Mouse (Mus musculus) MEL (cell line): ENCODE results near the gene Necab3. TPM values are rescaled to one million over a fixed set of nuclear protein-coding genes. Genes with fewer than 3 reads are reported as not detected.

ENCODE experiments used
- DNase-seq: peaks from one replicate; pipeline ENCODE4 v3.0.0; 2011; ENCODE audit warnings: low read depth, low spot score
- H3K27ac ChIP-seq: 2 replicates; pipeline ENCODE4 v1.5.1; 2012; ENCODE audit warnings: low read depth, mild to moderate bottlenecking, control low read depth, low read length, moderate library complexity; ENCODE audit not compliant: control insufficient read depth
- H3K27me3 ChIP-seq, 2 experiments: fragments of 150-350 bp in 1 of 2; sonication (generic) in 1 of 2; 2 replicates each; pipeline ENCODE4 v1.6.1; 2012; ENCODE audit warnings: low read length in 2 of 2, mild to moderate bottlenecking in 2 of 2, improper control_type of control experiment in 1 of 2, moderate library complexity in 1 of 2; ENCODE audit not compliant: insufficient read depth in 2 of 2, control insufficient read depth in 1 of 2
- H3K36me3 ChIP-seq, 2 experiments: 2 replicates each; pipeline ENCODE4 v1.6.1; 2012 to 2014; ENCODE audit warnings: low read length in 2 of 2, improper control_type of control experiment in 1 of 2, inconsistent platforms in 1 of 2, mild to moderate bottlenecking in 1 of 2; ENCODE audit not compliant: insufficient read depth in 2 of 2, control insufficient read depth in 1 of 2
- H3K4me1 ChIP-seq, 2 experiments: fragments of 150-350 bp in 1 of 2; sonication (generic) in 1 of 2; 2 replicates each; pipeline ENCODE4 v1.6.1; 2012; ENCODE audit warnings: low read length in 2 of 2, improper control_type of control experiment in 1 of 2, mild to moderate bottlenecking in 1 of 2; ENCODE audit not compliant: insufficient read depth in 2 of 2, control insufficient read depth in 1 of 2
- H3K4me3 ChIP-seq, 2 experiments: fragments of 150-350 bp in 1 of 2; sonication (generic) in 1 of 2; 2 replicates each; pipeline ENCODE4 v1.5.1; 2012; ENCODE audit warnings: low read depth in 2 of 2, low read length in 2 of 2, mild to moderate bottlenecking in 2 of 2, moderate library complexity in 2 of 2, control low read depth in 1 of 2, improper control_type of control experiment in 1 of 2; ENCODE audit not compliant: control insufficient read depth in 1 of 2, insufficient read depth in 1 of 2
- H3K79me2 ChIP-seq: 2 replicates; pipeline ENCODE4 v1.6.1; 2012; ENCODE audit warnings: mild to moderate bottlenecking, low read length, moderate library complexity; ENCODE audit not compliant: control insufficient read depth, poor library complexity, insufficient read depth
- H3K9ac ChIP-seq: 2 replicates; pipeline ENCODE4 v1.6.1; 2012; ENCODE audit warnings: low read depth, mild to moderate bottlenecking, control low read depth, low read length, moderate library complexity; ENCODE audit not compliant: control insufficient read depth, poor library complexity, severe bottlenecking
- H3K9me3 ChIP-seq: fragments of 150-350 bp; sonication (generic); replicated peaks from 2 replicates; pipeline ENCODE4 v1.6.1; 2012; ENCODE audit warnings: mild to moderate bottlenecking, low read length, improper control_type of control experiment, moderate library complexity; ENCODE audit not compliant: insufficient read depth
- CHD2 ChIP-seq: IDR thresholded peaks from 2 replicates; pipeline ENCODE4 v1.6.1; 2011; ENCODE audit warnings: low read length, improper control_type of control experiment
- E2F4 ChIP-seq: IDR thresholded peaks from 2 replicates; pipeline ENCODE4 v1.6.1; 2011; ENCODE audit warnings: low read depth, low read length, improper control_type of control experiment, borderline replicate concordance
- ELF1 ChIP-seq: IDR thresholded peaks from 2 replicates; pipeline ENCODE4 v1.6.1; 2014; ENCODE audit warnings: low read depth, mild to moderate bottlenecking, inconsistent platforms, low read length, improper control_type of control experiment, moderate library complexity
- GABPA ChIP-seq: IDR thresholded peaks from 2 replicates; pipeline ENCODE4 v1.6.1; 2012; ENCODE audit warnings: low read depth, mild to moderate bottlenecking, inconsistent platforms, low read length, improper control_type of control experiment, moderate library complexity
- HCFC1 ChIP-seq: IDR thresholded peaks from 2 replicates; pipeline ENCODE4 v1.6.1; 2012; ENCODE audit warnings: low read depth, mild to moderate bottlenecking, inconsistent platforms, low read length, improper control_type of control experiment, moderate library complexity
- JUND ChIP-seq: IDR thresholded peaks from 2 replicates; pipeline ENCODE4 v1.6.1; 2011; ENCODE audit warnings: low read depth, mild to moderate bottlenecking, improper control_type of control experiment, low read length
- KAT2A ChIP-seq: conservative IDR thresholded peaks from 2 replicates; pipeline ENCODE4 v1.6.1; 2012; ENCODE audit warnings: low read depth, low read length, improper control_type of control experiment, inconsistent platforms
- MAFK ChIP-seq: IDR thresholded peaks from 2 replicates; pipeline ENCODE4 v1.6.1; 2011; ENCODE audit warnings: low read depth, mild to moderate bottlenecking, low read length, improper control_type of control experiment, borderline replicate concordance
- MAX ChIP-seq: IDR thresholded peaks from 2 replicates; pipeline ENCODE4 v1.6.1; 2011; ENCODE audit warnings: low read length, improper control_type of control experiment
- MEF2A ChIP-seq: IDR thresholded peaks from 2 replicates; pipeline ENCODE4 v1.6.1; 2014; ENCODE audit warnings: low read depth, mild to moderate bottlenecking, inconsistent platforms, low read length, improper control_type of control experiment; ENCODE audit not compliant: poor library complexity, insufficient replicate concordance, severe bottlenecking; ENCODE audit errors: extremely low read depth
- MXI1 ChIP-seq: IDR thresholded peaks from 2 replicates; pipeline ENCODE4 v1.6.1; 2011; ENCODE audit warnings: mild to moderate bottlenecking, low read depth, low read length, improper control_type of control experiment
- MYB ChIP-seq: IDR thresholded peaks from 2 replicates; pipeline ENCODE4 v1.6.1; 2011; ENCODE audit warnings: mild to moderate bottlenecking, low read depth, low read length, improper control_type of control experiment
- MYC ChIP-seq: IDR thresholded peaks from 2 replicates; pipeline ENCODE4 v1.6.1; 2011; ENCODE audit warnings: low read depth, mild to moderate bottlenecking, low read length, improper control_type of control experiment, moderate library complexity
- NELFE ChIP-seq: IDR thresholded peaks from 2 replicates; pipeline ENCODE4 v1.6.1; 2011; ENCODE audit warnings: low read depth, low read length, improper control_type of control experiment
- NRF1 ChIP-seq: IDR thresholded peaks from 2 replicates; pipeline ENCODE4 v1.6.1; 2014; ENCODE audit warnings: low read depth, mild to moderate bottlenecking, inconsistent platforms, low read length, improper control_type of control experiment, moderate library complexity; ENCODE audit not compliant: poor library complexity, insufficient read depth, severe bottlenecking
- POLR2A ChIP-seq, 2 experiments: IDR thresholded peaks; 2 replicates each; pipeline ENCODE4 v1.6.1; 2011 to 2012; ENCODE audit warnings: low read length in 2 of 2, mild to moderate bottlenecking in 2 of 2, control low read depth in 1 of 2, improper control_type of control experiment in 1 of 2, low read depth in 1 of 2, moderate library complexity in 1 of 2; ENCODE audit not compliant: control insufficient read depth in 1 of 2, insufficient read depth in 1 of 2, poor library complexity in 1 of 2
- POLR2AphosphoS2 ChIP-seq: IDR thresholded peaks from 2 replicates; pipeline ENCODE4 v1.6.1; 2011; ENCODE audit warnings: low read length, improper control_type of control experiment
- POLR2AphosphoS5 ChIP-seq: IDR thresholded peaks from 2 replicates; pipeline ENCODE4 v1.6.1; 2012; ENCODE audit warnings: low read depth, borderline replicate concordance, mild to moderate bottlenecking, inconsistent platforms, low read length, moderate library complexity, mixed read lengths
- RAD21 ChIP-seq: IDR thresholded peaks from 2 replicates; pipeline ENCODE4 v1.6.1; 2011; ENCODE audit warnings: mild to moderate bottlenecking, low read depth, low read length, improper control_type of control experiment
- SIN3A ChIP-seq: IDR thresholded peaks from 2 replicates; pipeline ENCODE4 v1.6.1; 2012; ENCODE audit warnings: low read length, improper control_type of control experiment, inconsistent platforms
- SMC3 ChIP-seq: IDR thresholded peaks from 2 replicates; pipeline ENCODE4 v1.6.1; 2011; ENCODE audit warnings: low read depth, low read length, improper control_type of control experiment
- TBP ChIP-seq: IDR thresholded peaks from 2 replicates; pipeline ENCODE4 v1.8.0; 2011; ENCODE audit warnings: low read depth, low read length, improper control_type of control experiment
- UBTF ChIP-seq: IDR thresholded peaks from 2 replicates; pipeline ENCODE4 v1.6.1; 2012; ENCODE audit warnings: low read depth, mild to moderate bottlenecking, inconsistent platforms, low read length, improper control_type of control experiment, moderate library complexity, borderline replicate concordance; ENCODE audit not compliant: insufficient read depth
- USF1 ChIP-seq: IDR thresholded peaks from 2 replicates; pipeline ENCODE4 v1.6.1; 2014; ENCODE audit warnings: low read depth, mild to moderate bottlenecking, inconsistent platforms, low read length, improper control_type of control experiment, moderate library complexity
- USF2 ChIP-seq, 2 experiments: IDR thresholded peaks; 2 replicates each; pipeline ENCODE4 v1.6.1; 2011 to 2012; ENCODE audit warnings: improper control_type of control experiment in 2 of 2, low read length in 2 of 2, borderline replicate concordance in 1 of 2, inconsistent platforms in 1 of 2, low read depth in 1 of 2, mild to moderate bottlenecking in 1 of 2; ENCODE audit not compliant: insufficient read depth in 1 of 2
- ZMIZ1 ChIP-seq: IDR thresholded peaks from 2 replicates; pipeline ENCODE4 v1.6.1; 2012; ENCODE audit warnings: low read depth, mild to moderate bottlenecking, inconsistent platforms, low read length, improper control_type of control experiment, moderate library complexity
- ZNF384 ChIP-seq: IDR thresholded peaks from 2 replicates; pipeline ENCODE4 v1.6.1; 2012; ENCODE audit warnings: low read depth, mild to moderate bottlenecking, inconsistent platforms, low read length, improper control_type of control experiment
- polyA plus RNA-seq, 2 experiments: library from polyadenylated mRNA; stranded (reverse) in 1 of 2; unstranded in 1 of 2; fragments of >175 nt in 1 of 2; fragments of >200 nt in 1 of 2; gene quantifications; 2 replicates each; pipeline versions ENCODE4 v1.2.1 to v1.2.4; 2012; ENCODE audit warnings: low replicate concordance in 2 of 2, low read depth in 1 of 2; ENCODE audit not compliant: insufficient read length in 2 of 2, insufficient read depth in 1 of 2, missing spikeins in 1 of 2
- total RNA-seq: library from RNA; depleted of rRNA; stranded (reverse); fragments of 300-350 nt; gene quantifications from 2 replicates; pipeline ENCODE4 v1.2.3, GENCODE M21; 2012

The Necab3 gene
- total and polyA plus RNA-seq, 3 experiments, result 4.0 to 12.1 TPM; not detected in 1

DNA sequence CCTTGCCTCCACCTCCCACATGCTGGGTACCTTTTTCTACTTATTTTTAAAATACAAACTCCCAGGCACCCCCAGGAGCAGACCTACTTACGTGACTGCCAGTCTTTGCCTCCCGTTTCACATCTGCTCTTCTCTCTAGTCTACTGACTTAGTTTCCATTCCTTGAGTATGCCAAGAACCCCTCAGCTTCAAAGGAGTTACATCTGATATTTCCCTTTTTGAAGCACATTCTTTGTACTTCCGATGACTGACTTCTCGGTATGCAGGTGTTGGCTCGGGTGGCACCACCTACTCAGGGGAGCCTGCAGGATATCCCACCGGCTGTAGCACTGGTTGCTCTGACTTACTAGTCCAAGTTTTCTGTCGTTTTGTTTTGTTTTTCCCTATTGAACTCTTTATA is 45.5 kb upstream of the Necab3 start:
- Histone ChIP-seq H3K27ac (peak overlapping the region; percentile 64), H3K36me3 (peaks cover 0 to 8% of the 10 kb centered on the region in 2 experiments; a peak in 2 of 4 replicates), H3K4me3 (peak overlapping the region; percentile 65 to 68), H3K9me3 (no peaks in the 10 kb centered on the region), H3K9ac (peak overlapping the region; percentile 65), H3K79me2 (peaks cover 1% of the 10 kb centered on the region; the same call in 1 of the 2 replicates), H3K27me3 (no peaks in the 10 kb centered on the region)
- no peak for TF ChIP-seq SMC3
- no peak for TF ChIP-seq MYC
- TF ChIP-seq MEF2A, result no peak
- TF ChIP-seq SIN3A, result no peak; the same call in 1 of the 2 replicates
- no peak for TF ChIP-seq HCFC1
- TF ChIP-seq KAT2A, result no peak
- TF ChIP-seq UBTF, result no peak
- TF ChIP-seq MYB, result no peak
- TF ChIP-seq RAD21, result no peak
- TF ChIP-seq E2F4, result no peak
- no peak for TF ChIP-seq POLR2A (IDR thresholded peaks at IDR 0.05; ENCODE audit: control insufficient read depth in 1 of 2, insufficient read depth in 1 of 2, low read depth in 1 of 2, low read length in 2 of 2, poor library complexity in 1 of 2)
- no peak for TF ChIP-seq USF2 (IDR thresholded peaks at IDR 0.05; ENCODE audit: borderline replicate concordance in 1 of 2, insufficient read depth in 1 of 2, low read depth in 1 of 2, low read length in 2 of 2)
- TF ChIP-seq POLR2AphosphoS5, result no peak
- no peak for TF ChIP-seq MAX
- TF ChIP-seq JUND, result no peak
- no peak for TF ChIP-seq TBP
- TF ChIP-seq, all 39 proteins: peak for 0
- H3K4me1 ChIP-seq, result peaks cover 4 to 10% of the 10 kb centered on the region in 2 experiments; a peak in 3 of 4 replicates
- no peak for DNase-seq

DNA sequence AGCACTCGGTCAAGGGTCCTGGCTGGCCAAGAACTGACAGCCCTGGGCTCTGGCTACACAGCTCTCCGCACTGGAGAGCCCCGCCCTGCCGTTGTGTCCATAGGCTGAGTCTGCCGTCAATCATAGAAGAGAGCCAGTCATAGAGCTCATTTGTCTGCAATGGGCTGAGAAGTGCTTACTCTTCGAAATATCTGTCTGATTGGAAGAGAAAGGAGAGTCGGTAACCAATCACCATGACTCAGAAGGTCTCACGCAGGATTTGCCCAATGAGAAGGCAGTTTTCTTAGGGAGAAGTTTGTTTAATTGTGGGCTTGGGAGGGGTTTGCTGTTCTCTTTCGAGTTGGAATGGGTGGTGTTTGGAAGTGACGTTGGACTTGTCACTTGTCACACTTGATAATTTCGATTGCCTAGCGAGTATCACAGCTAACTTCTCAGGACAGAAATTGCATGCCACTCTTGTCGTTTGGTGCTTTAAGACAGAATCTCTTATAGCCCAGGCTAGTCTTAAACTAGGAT is 45.0 kb upstream of the Necab3 start, which contains the start of gene Pxmp4:
TSS of gene Pxmp4 (minus strand) at position 71 of the 516 bp plus-strand sequence.
- DNase-seq, result peak; percentile 99
- H3K9me3 ChIP-seq, result no peaks in the 10 kb centered on the region
- H3K79me2 ChIP-seq, result peaks cover 1% of the 10 kb centered on the region; the same call in 1 of the 2 replicates
- no peaks in the 10 kb centered on the region for H3K27me3 ChIP-seq
- peak within 1 kb of the TSS; percentile 90 to 91 for H3K4me3 ChIP-seq
- peak within 1 kb of the TSS; percentile 64 for H3K27ac ChIP-seq
- peaks cover 2 to 5% of the 10 kb centered on the region in 2 experiments; a peak in 3 of 4 replicates for H3K4me1 ChIP-seq
- peak within 1 kb of the TSS; percentile 82 for H3K9ac ChIP-seq
- H3K36me3 ChIP-seq, result peaks cover 0 to 4% of the 10 kb centered on the region in 2 experiments; a peak in 2 of 4 replicates
- peak; percentile 65; the same call in 1 of the 2 replicates for TF ChIP-seq HCFC1
- 0 out of 2 replicates have a peak, but pooled peaks have one; percentile 34 for TF ChIP-seq KAT2A
- TF ChIP-seq TBP, result peak; percentile 79
- no peak for TF ChIP-seq JUND
- TF ChIP-seq MAFK, result peak; percentile 45; the same call in 1 of the 2 replicates
- no peak; the same call in 1 of the 2 replicates for TF ChIP-seq POLR2AphosphoS2
- TF ChIP-seq POLR2AphosphoS5, result no peak
- TF ChIP-seq POLR2A (IDR thresholded peaks at IDR 0.05; ENCODE audit: control insufficient read depth in 1 of 2, insufficient read depth in 1 of 2, low read depth in 1 of 2, low read length in 2 of 2, poor library complexity in 1 of 2), result peak in 1 of 2 experiments; percentile 63; a peak in 2 of 4 replicates
- peak; percentile 61; the same call in 1 of the 2 replicates for TF ChIP-seq ZMIZ1
- no peak for TF ChIP-seq ELF1
- TF ChIP-seq MXI1, result peak; percentile 83; the same call in 1 of the 2 replicates
- TF ChIP-seq NRF1, result 0 out of 2 replicates have a peak, but pooled peaks have one; percentile 14
- peak; percentile 53 for TF ChIP-seq NELFE
- no peak for TF ChIP-seq GABPA
- peak; percentile 78; the same call in 1 of the 2 replicates for TF ChIP-seq SIN3A
- peak; percentile 52 for TF ChIP-seq MAX
- TF ChIP-seq CHD2, result peak; percentile 82
- no peak for TF ChIP-seq USF1
- no peak for TF ChIP-seq UBTF
- no peak for TF ChIP-seq RAD21
- no peak for TF ChIP-seq ZNF384
